Mouse (Mus musculus) MEL (cell line): Measurements from ENCODE around the gene Olfr1099.

Source experiments
- CHD2 ChIP-seq: IDR thresholded peaks from 2 replicates; pipeline ENCODE4 v1.6.1; 2011; ENCODE audit warnings: low read length, improper control_type of control experiment
- CTCF ChIP-seq, 3 experiments: IDR thresholded peaks in 2 of 3; conservative IDR thresholded peaks in 1 of 3; 2 replicates each; pipeline ENCODE4 v1.5.1; 2011 to 2012; ENCODE audit warnings: low read length in 3 of 3, low read depth in 2 of 3, mild to moderate bottlenecking in 2 of 3, improper control_type of control experiment in 1 of 3, inconsistent platforms in 1 of 3, mixed read lengths in 1 of 3, moderate library complexity in 1 of 3; ENCODE audit not compliant: control insufficient read depth in 1 of 3, insufficient read depth in 1 of 3, poor library complexity in 1 of 3, severe bottlenecking in 1 of 3
- E2F4 ChIP-seq: IDR thresholded peaks from 2 replicates; pipeline ENCODE4 v1.6.1; 2011; ENCODE audit warnings: low read depth, low read length, improper control_type of control experiment, borderline replicate concordance
- EP300 ChIP-seq, 2 experiments: IDR thresholded peaks; 2 replicates each; pipeline ENCODE4 v1.6.1; 2011; ENCODE audit warnings: improper control_type of control experiment in 2 of 2, low read length in 2 of 2, low read depth in 1 of 2, mild to moderate bottlenecking in 1 of 2
- GATA1 ChIP-seq: IDR thresholded peaks from 2 replicates; pipeline ENCODE4 v1.6.1; 2011; ENCODE audit warnings: low read depth, low read length, improper control_type of control experiment
- POLR2A ChIP-seq, 2 experiments: IDR thresholded peaks; 2 replicates each; pipeline ENCODE4 v1.6.1; 2011 to 2012; ENCODE audit warnings: low read length in 2 of 2, mild to moderate bottlenecking in 2 of 2, control low read depth in 1 of 2, improper control_type of control experiment in 1 of 2, low read depth in 1 of 2, moderate library complexity in 1 of 2; ENCODE audit not compliant: control insufficient read depth in 1 of 2, insufficient read depth in 1 of 2, poor library complexity in 1 of 2
- SMC3 ChIP-seq: IDR thresholded peaks from 2 replicates; pipeline ENCODE4 v1.6.1; 2011; ENCODE audit warnings: low read depth, low read length, improper control_type of control experiment

GRCm38 (mm10) chr2:86998098-86998497 is 37.6 kb upstream of the Olfr1099 start, which contains the start of gene Olfr1102:
- TF ChIP-seq CHD2: no peak
- no peak for TF ChIP-seq POLR2A (IDR thresholded peaks at IDR 0.05; ENCODE audit: control insufficient read depth in 1 of 2, insufficient read depth in 1 of 2, low read depth in 1 of 2, low read length in 2 of 2, poor library complexity in 1 of 2)
- TF ChIP-seq CTCF (IDR thresholded peaks at IDR 0.05 in 2 of 3, conservative IDR thresholded peaks at IDR 0.05 in 1 of 3; ENCODE audit: control insufficient read depth in 1 of 3, insufficient read depth in 1 of 3, low read depth in 2 of 3, low read length in 3 of 3, poor library complexity in 1 of 3, severe bottlenecking in 1 of 3): no peak
- no peak for TF ChIP-seq GATA1
- TF ChIP-seq E2F4: no peak
- no peak for TF ChIP-seq EP300 (IDR thresholded peaks at IDR 0.05; ENCODE audit: low read depth in 1 of 2, low read length in 2 of 2)
- TF ChIP-seq SMC3: no peak
